ENCODE assay signal across 13 mouse cellular contexts in the genomic region with DNA sequence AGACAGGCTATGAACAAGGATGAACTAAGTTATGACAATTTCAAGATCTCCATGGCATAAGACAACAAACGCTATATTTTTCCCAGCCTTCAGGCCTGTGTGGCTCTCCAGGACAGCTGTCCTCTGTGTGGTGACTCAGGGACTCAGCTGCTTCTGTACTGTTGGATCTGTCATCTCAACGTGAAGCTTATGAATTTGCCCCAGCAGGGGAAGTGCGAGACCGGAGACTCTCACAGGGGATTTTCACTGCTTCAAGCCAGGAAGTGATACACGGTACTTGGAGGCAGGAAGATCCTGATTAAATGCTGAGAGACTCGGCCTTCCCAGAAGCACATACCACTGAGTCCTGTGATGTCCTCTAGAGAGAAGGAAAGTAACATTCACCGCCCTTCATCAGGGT.
DNase-seq lines count a peak whose midpoint lies in the region; ATAC-seq and TF ChIP-seq lines count a peak whose summit lies in the region.
"Had no signal": no experiment of that assay in that cellular context is flagged by ENCODE, and none has a peak within 500 bp of the region (broad histone marks: within the 10 kb centered on the region; RNA-seq: fewer than 3 reads in every experiment).

No protein-coding gene starts in this region.

- H3K36me3 ChIP-seq in midbrain, embryonic 13.5 days = no peaks in the 10 kb centered on the region
- H3K36me3 ChIP-seq: intestine, embryonic 15.5 days; liver, embryonic 15.5 days; midbrain, embryonic 12.5 days; neural tube, embryonic 15.5 days had no signal

- no peaks in the 10 kb centered on the region for H3K9me3 ChIP-seq in midbrain, embryonic 13.5 days
- H3K9me3 ChIP-seq: intestine, embryonic 15.5 days; liver, embryonic 15.5 days; midbrain, embryonic 12.5 days; neural tube, embryonic 15.5 days had no signal

- ATAC-seq in midbrain, embryonic 13.5 days = no peak
- ATAC-seq: intestine, embryonic 15.5 days had no signal

- H3K27ac ChIP-seq in gastrocnemius, adult 2 months = peak overlapping the region; percentile 44
- H3K27ac ChIP-seq in layer of hippocampus, adult 2 months = peak overlapping the region; percentile 46; the same call in 1 of the 2 replicates
- no peak overlapping the region for H3K27ac ChIP-seq in midbrain, embryonic 13.5 days
- H3K27ac ChIP-seq: intestine, embryonic 15.5 days; liver, embryonic 15.5 days; midbrain, embryonic 12.5 days; neural tube, embryonic 15.5 days had no signal

- no peak overlapping the region for H3K4me2 ChIP-seq in midbrain, embryonic 13.5 days (replicated peaks)
- H3K4me2 ChIP-seq: intestine, embryonic 15.5 days; liver, embryonic 15.5 days; midbrain, embryonic 12.5 days; neural tube, embryonic 15.5 days had no signal

- 67% methylated on average over 7 of the region's 7 CpGs for WGBS in midbrain, embryonic 13.5 days

- H3K4me3 ChIP-seq in gastrocnemius, adult 2 months = no peak overlapping the region
- no peak overlapping the region for H3K4me3 ChIP-seq in layer of hippocampus, adult 2 months
- H3K4me3 ChIP-seq in midbrain, embryonic 13.5 days (replicated peaks) = no peak overlapping the region
- H3K4me3 ChIP-seq: intestine, embryonic 15.5 days; liver, embryonic 15.5 days; midbrain, embryonic 12.5 days; neural tube, embryonic 15.5 days had no signal

- H3K4me1 ChIP-seq in midbrain, embryonic 13.5 days (replicated peaks) = 0 out of 2 replicates have a peak, but pooled peaks cover 5% of the 10 kb centered on the region
- H3K4me1 ChIP-seq: intestine, embryonic 15.5 days; liver, embryonic 15.5 days had no signal

- intact Hi-C loops in gastrocnemius, adult 2 months (cut with DNase I) = no loop called here
- intact Hi-C loops in gastrocnemius, postnatal 36 days (cut with DNase I) = no loop called here
- intact Hi-C loops in heart, postnatal 10 days (cut with DNase I) = loop anchor here (2.0 kb wide), 1 partner anchor 34 kb away; no protein-coding TSS in a partner anchor

- no peak for TF ChIP-seq CTCF in gastrocnemius, adult 2 months (IDR thresholded peaks at IDR 0.05)
- TF ChIP-seq CTCF in layer of hippocampus, adult 2 months (conservative IDR thresholded peaks at IDR 0.05) = no peak

- H3K27me3 ChIP-seq in midbrain, embryonic 13.5 days = no peaks in the 10 kb centered on the region
- H3K27me3 ChIP-seq: intestine, embryonic 15.5 days; neural tube, embryonic 15.5 days had no signal

- no peak for DNase-seq in gastrocnemius, adult 2 months
- DNase-seq in gastrocnemius, postnatal 36 days = no peak
- DNase-seq in layer of hippocampus, adult 2 months (ENCODE audit: low spot score in 2 of 2) = no peak
- no peak for DNase-seq in layer of hippocampus, postnatal 25 days (ENCODE audit: extremely low spot score in 1 of 2, low spot score in 1 of 2)
- DNase-seq in cerebellum, adult 11 months = peak; percentile 62
- DNase-seq in heart, postnatal 10 days = peak; percentile 40 to 45
- DNase-seq in thymus, adult 18-20 months = no peak
- DNase-seq: adrenal gland, postnatal 14 days had no signal

- no peak overlapping the region for H3K9ac ChIP-seq in midbrain, embryonic 13.5 days (replicated peaks)
- H3K9ac ChIP-seq: intestine, embryonic 15.5 days; liver, embryonic 15.5 days; midbrain, embryonic 12.5 days; neural tube, embryonic 15.5 days had no signal

Comparison
In these comparisons a context has a peak if more than half of its experiments do, and no peak if none do; other contexts are left out.
1. DNase-seq: peak in cerebellum, adult 11 months (single experiment) and heart, postnatal 10 days (2 of 2); none in gastrocnemius, adult 2 months (single experiment), gastrocnemius, postnatal 36 days (0 of 2), layer of hippocampus, adult 2 months (0 of 2), layer of hippocampus, postnatal 25 days (0 of 2) and thymus, adult 18-20 months (0 of 2).